Mouse (Mus musculus): ENCODE measurements around the gene Opalin. TPM values are rescaled to one million over a fixed set of nuclear protein-coding genes. Genes with fewer than 3 reads are reported as not detected.

Gene Opalin
- 44.7 TPM for polyA plus RNA-seq (2015; fragmentation: Illumina TruSeq; extraction: RNeasy Lipid Tissue Mini Kit (QIAGEN cat#74804); ENCODE audit: low read depth, low replicate concordance)

DNA sequence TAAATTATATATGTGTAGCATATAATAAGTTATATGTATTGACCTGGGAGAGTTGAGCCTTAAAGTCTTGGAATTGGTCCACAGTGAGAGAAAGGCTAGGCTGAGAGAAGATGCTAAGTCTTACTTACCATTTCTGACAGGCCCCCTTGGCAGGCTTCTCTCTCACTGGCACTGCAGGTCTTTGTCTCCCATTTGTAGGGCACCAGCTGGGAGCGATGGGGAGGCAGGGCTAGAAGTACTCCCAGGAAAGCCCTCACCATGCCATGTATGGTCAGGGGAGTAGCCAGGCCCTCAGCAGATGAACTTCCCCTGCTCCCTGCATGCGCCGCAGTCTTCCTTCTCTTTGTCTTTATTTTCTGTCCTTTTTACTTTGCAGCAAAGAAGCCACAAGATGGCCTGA is at the start of gene Opalin:
Gene Opalin (minus strand): TSS at position 208 of the 400 bp plus-strand sequence.

DNA sequence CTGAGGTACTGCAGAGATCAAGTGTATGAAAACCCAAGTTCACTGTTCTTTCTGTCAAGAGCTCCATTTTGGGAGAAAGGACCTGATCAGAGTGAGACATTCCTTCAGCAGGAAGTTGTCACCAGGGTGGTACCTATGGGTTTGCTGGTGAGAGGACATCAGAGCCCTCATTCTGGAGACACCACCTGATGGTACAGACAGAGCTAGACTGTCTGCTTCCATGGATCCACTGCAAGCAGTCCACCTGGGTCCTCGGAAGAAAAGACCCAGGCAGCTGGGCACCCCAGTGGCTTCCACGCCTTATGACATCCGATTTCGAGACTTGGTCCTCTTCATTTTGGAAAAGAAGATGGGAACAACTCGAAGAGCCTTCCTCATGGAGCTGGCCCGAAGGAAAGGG is 47.7 kb downstream of the Opalin start, which contains the start of gene Dntt:
Gene Dntt (plus strand): TSS at position 57 of the 400 bp plus-strand sequence.

Other genes with a start within 250 kb of the Opalin start
- 6.5 TPM for gene Ccnj, start 245.8 kb downstream of the Opalin start, polyA plus RNA-seq (2015; fragmentation: Illumina TruSeq; extraction: RNeasy Lipid Tissue Mini Kit (QIAGEN cat#74804); ENCODE audit: low read depth, low replicate concordance)
- 7.4 TPM for gene Zfp518a, start 182.4 kb downstream of the Opalin start, polyA plus RNA-seq (2015; fragmentation: Illumina TruSeq; extraction: RNeasy Lipid Tissue Mini Kit (QIAGEN cat#74804); ENCODE audit: low read depth, low replicate concordance)
- gene Blnk, start 82.6 kb downstream of the Opalin start, polyA plus RNA-seq (2015; fragmentation: Illumina TruSeq; extraction: RNeasy Lipid Tissue Mini Kit (QIAGEN cat#74804); ENCODE audit: low read depth, low replicate concordance): 6.1 TPM
- gene Dntt, start 47.8 kb downstream of the Opalin start, polyA plus RNA-seq (2015; fragmentation: Illumina TruSeq; extraction: RNeasy Lipid Tissue Mini Kit (QIAGEN cat#74804); ENCODE audit: low read depth, low replicate concordance): not detected
- 0.86 TPM for gene Tll2, start 129.7 kb upstream of the Opalin start, polyA plus RNA-seq (2015; fragmentation: Illumina TruSeq; extraction: RNeasy Lipid Tissue Mini Kit (QIAGEN cat#74804); ENCODE audit: low read depth, low replicate concordance)
- gene Tm9sf3, start 186.9 kb upstream of the Opalin start, polyA plus RNA-seq (2015; fragmentation: Illumina TruSeq; extraction: RNeasy Lipid Tissue Mini Kit (QIAGEN cat#74804); ENCODE audit: low read depth, low replicate concordance): 124 TPM